Mouse (Mus musculus) G1E (cell line): Measurements from ENCODE around the gene Sbf2. TPM values are rescaled to one million over a fixed set of nuclear protein-coding genes. Genes with fewer than 3 reads are reported as not detected.

Experiments used
- ATAC-seq: 2 replicates; pipeline ENCODE4 v1.8.0; 2016; ENCODE audit warnings: mild to moderate bottlenecking; ENCODE audit not compliant: insufficient number of reproducible peaks, poor library complexity, low FRiP score, severe bottlenecking; ENCODE audit errors: extremely low read depth
- DNase-seq: peaks from one replicate; pipeline ENCODE4 v3.0.0; 2012; ENCODE audit warnings: low spot score
- H3K27me3 ChIP-seq: 2 replicates; pipeline ENCODE4 v1.6.1; 2012; ENCODE audit warnings: mild to moderate bottlenecking, low read length, inconsistent platforms; ENCODE audit not compliant: insufficient read depth
- H3K36me3 ChIP-seq: replicated peaks from 2 replicates; pipeline ENCODE3; 2012; ENCODE audit warnings: mild to moderate bottlenecking, inconsistent platforms
- H3K4me1 ChIP-seq: 2 replicates; pipeline ENCODE4 v1.6.1; 2012; ENCODE audit warnings: low read depth, low read length, inconsistent platforms, mixed read lengths; ENCODE audit not compliant: insufficient read depth
- H3K4me3 ChIP-seq: 2 replicates; pipeline ENCODE4 v1.5.1; 2012; ENCODE audit warnings: low read depth, mild to moderate bottlenecking, inconsistent platforms, low read length, moderate library complexity, mixed read lengths
- H3K9me3 ChIP-seq: replicated peaks from 2 replicates; pipeline ENCODE4 v1.6.1; 2012; ENCODE audit warnings: inconsistent platforms
- CTCF ChIP-seq: IDR thresholded peaks from 2 replicates; pipeline ENCODE4 v1.5.1; 2012; ENCODE audit warnings: low read depth, low read length, inconsistent platforms, mixed read lengths
- GATA1 ChIP-seq: IDR thresholded peaks from 2 replicates; pipeline ENCODE4 v1.6.1; 2012; ENCODE audit warnings: borderline replicate concordance, low read length, inconsistent platforms, mixed read lengths
- GATA2 ChIP-seq: IDR thresholded peaks from 2 replicates; pipeline ENCODE4 v1.6.1; 2012; ENCODE audit warnings: low read depth, low read length, inconsistent platforms, borderline replicate concordance
- POLR2AphosphoS5 ChIP-seq: IDR thresholded peaks from 2 replicates; pipeline ENCODE4 v1.6.1; 2012; ENCODE audit warnings: low read depth, low read length, inconsistent platforms; ENCODE audit not compliant: insufficient replicate concordance
- TAL1 ChIP-seq: conservative IDR thresholded peaks from 2 replicates; pipeline ENCODE4 v1.6.1; 2012; ENCODE audit warnings: low read depth, low read length, inconsistent platforms, mixed read lengths
- polyA plus RNA-seq: library from polyadenylated mRNA; stranded (reverse); fragments of >175 nt; gene quantifications from 2 replicates; pipeline ENCODE4 v1.2.3, GENCODE M21; 2012
- total RNA-seq, 2 experiments: library from RNA; stranded (forward) in 1 of 2; stranded (reverse) in 1 of 2; fragments of 200-1000 nt in 1 of 2; fragments of >200 nt in 1 of 2; fragmentation: Nextera tagmentation in 1 of 2; gene quantifications; 2 replicates each; pipeline ENCODE4 v1.2.3; 2014 to 2017

Sbf2 gene
- total and polyA plus RNA-seq, 3 experiments, result 0.49 TPM; not detected in 2

GRCm38 (mm10) chr7:110282797-110283196 lies 331.9 kb downstream of the Sbf2 start:
- 0 out of 2 replicates have a peak, but pooled peaks cover 2% of the 10 kb centered on the region for H3K27me3 ChIP-seq
- H3K4me1 ChIP-seq, result peaks cover 7% of the 10 kb centered on the region; the same call in 1 of the 2 replicates
- H3K4me3 ChIP-seq, result no peak overlapping the region
- no peaks in the 10 kb centered on the region for H3K9me3 ChIP-seq
- no peak for TF ChIP-seq GATA2
- TF ChIP-seq CTCF, result no peak
- TF ChIP-seq TAL1, result no peak
- TF ChIP-seq POLR2AphosphoS5, result no peak
- no peak for TF ChIP-seq GATA1
- no peak for ATAC-seq
- peaks cover 83% of the 10 kb centered on the region for H3K36me3 ChIP-seq
- no peak for DNase-seq

GRCm38 (mm10) chr7:110281435-110282256 lies 333.1 kb downstream of the Sbf2 start:
- no peak for ATAC-seq
- peaks cover 4% of the 10 kb centered on the region; the same call in 1 of the 2 replicates for H3K4me1 ChIP-seq

GRCm38 (mm10) chr7:110279183-110279582 lies 335.5 kb downstream of the Sbf2 start:
- Histone ChIP-seq H3K4me1 (no peaks in the 10 kb centered on the region), H3K36me3 (peaks cover 95% of the 10 kb centered on the region), H3K27me3 (no peaks in the 10 kb centered on the region), H3K4me3 (no peak overlapping the region), H3K9me3 (no peaks in the 10 kb centered on the region)
- ATAC-seq, result no peak
- DNase-seq, result no peak
- TF ChIP-seq POLR2AphosphoS5 (no peak), GATA2 (no peak), CTCF (no peak)

More at GRCm38 (mm10) chr7:110281435-110282256, 333.1 kb downstream of the Sbf2 start:
- Histone ChIP-seq H3K27me3 (no peaks in the 10 kb centered on the region), H3K4me3 (no peak overlapping the region), H3K36me3 (peaks cover 94% of the 10 kb centered on the region), H3K9me3 (no peaks in the 10 kb centered on the region)
- DNase-seq, result no peak
- TF ChIP-seq GATA1, result no peak
- TF ChIP-seq POLR2AphosphoS5, result no peak
- no peak for TF ChIP-seq GATA2
- no peak for TF ChIP-seq CTCF
- no peak for TF ChIP-seq TAL1

DNA sequence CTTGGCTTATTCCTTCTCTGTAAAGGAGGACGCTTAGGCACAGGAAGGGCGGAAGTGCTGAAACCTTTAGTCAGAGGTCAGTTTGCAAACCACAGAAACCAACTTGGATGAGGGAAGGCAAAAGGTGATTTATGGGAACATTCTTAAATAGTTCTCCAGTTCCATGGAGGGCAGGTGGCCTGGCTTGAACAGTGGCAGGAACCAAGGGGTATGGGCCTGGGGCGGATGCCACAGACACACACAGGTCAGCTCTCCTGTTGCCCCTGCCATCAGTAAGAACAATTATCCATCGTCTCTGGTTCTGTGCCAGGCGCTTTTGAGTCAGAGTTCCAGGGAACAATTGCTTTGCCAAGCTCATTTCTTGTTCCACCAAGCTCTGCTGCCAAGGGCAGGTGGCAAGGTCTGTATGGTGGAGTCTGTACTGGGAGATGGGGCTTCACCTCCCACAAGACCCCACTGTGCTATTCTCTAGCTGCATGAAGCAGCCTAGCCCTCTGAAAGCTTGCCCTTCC lies 336.9 kb downstream of the Sbf2 start:
- no peaks in the 10 kb centered on the region for H3K27me3 ChIP-seq
- H3K36me3 ChIP-seq, result peaks cover 99% of the 10 kb centered on the region
- no peak for DNase-seq
- no peak for TF ChIP-seq GATA2
- no peak for TF ChIP-seq TAL1
- TF ChIP-seq POLR2AphosphoS5, result no peak
- no peak for TF ChIP-seq GATA1
- TF ChIP-seq CTCF, result no peak
- no peak for ATAC-seq
- H3K9me3 ChIP-seq, result no peaks in the 10 kb centered on the region
- no peak overlapping the region for H3K4me3 ChIP-seq
- no peaks in the 10 kb centered on the region for H3K4me1 ChIP-seq

GRCm38 (mm10) chr7:110272434-110272833 lies 342.3 kb downstream of the Sbf2 start:
- DNase-seq, result no peak
- H3K4me3 ChIP-seq, result no peak overlapping the region
- H3K9me3 ChIP-seq, result no peaks in the 10 kb centered on the region
- H3K36me3 ChIP-seq, result peaks cover 93% of the 10 kb centered on the region
- ATAC-seq, result no peak
- no peaks in the 10 kb centered on the region for H3K27me3 ChIP-seq
- H3K4me1 ChIP-seq, result peaks cover 25% of the 10 kb centered on the region
- TF ChIP-seq TAL1, result no peak

DNA sequence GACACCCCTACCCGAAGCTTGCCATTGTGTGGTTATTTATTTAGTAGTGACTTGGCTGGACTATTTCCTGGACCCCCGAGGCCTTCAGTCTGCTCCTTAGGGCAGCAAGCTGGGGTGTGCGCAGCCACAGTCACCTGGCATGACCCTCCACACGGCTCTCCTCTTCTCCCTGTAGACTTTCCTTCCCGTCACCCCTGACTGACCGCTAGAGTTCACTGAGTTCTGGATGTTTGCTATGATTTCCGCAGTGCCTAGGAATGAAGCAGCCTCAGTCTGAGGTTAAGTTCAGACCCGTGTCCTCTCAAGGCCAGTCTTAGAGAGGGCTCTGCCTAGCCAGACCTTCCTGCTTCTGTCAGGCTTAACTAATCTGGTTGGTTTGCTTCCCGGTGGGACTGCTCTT lies 342.9 kb downstream of the Sbf2 start:
- Histone ChIP-seq H3K4me3 (no peak overlapping the region), H3K9me3 (no peaks in the 10 kb centered on the region), H3K27me3 (no peaks in the 10 kb centered on the region), H3K4me1 (peaks cover 25% of the 10 kb centered on the region), H3K36me3 (peaks cover 93% of the 10 kb centered on the region)
- DNase-seq, result no peak
- no peak for TF ChIP-seq TAL1
- no peak for TF ChIP-seq CTCF
- TF ChIP-seq GATA2, result no peak
- no peak for TF ChIP-seq POLR2AphosphoS5
- no peak for TF ChIP-seq GATA1
- ATAC-seq, result no peak

DNA sequence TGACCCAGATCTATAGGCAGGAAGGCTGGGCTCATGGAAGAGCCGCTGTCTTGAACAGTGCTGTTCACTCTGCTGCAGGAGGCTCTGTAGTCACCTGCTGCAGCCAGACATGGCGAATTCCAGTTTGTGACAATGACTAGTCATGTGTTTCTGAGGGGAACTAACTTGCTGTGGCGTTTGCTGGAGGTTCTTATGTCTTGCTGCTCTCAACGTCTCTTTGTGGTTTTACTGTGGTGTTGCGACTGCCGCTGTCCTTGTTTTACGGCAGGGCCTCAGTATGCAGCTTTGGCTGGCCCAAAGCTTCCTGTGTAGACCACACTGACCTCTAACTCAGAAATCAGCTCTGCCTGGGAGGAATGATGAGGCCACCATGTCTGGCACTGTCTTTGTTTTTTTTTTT lies 344.3 kb downstream of the Sbf2 start:
- TF ChIP-seq CTCF (no peak), GATA1 (no peak)
- H3K9me3 ChIP-seq, result no peaks in the 10 kb centered on the region
- ATAC-seq, result peak; percentile 67
- no peak for DNase-seq
- H3K4me1 ChIP-seq, result peaks cover 25% of the 10 kb centered on the region
- H3K4me3 ChIP-seq, result no peak overlapping the region
- peaks cover 87% of the 10 kb centered on the region for H3K36me3 ChIP-seq
- no peaks in the 10 kb centered on the region for H3K27me3 ChIP-seq
